11 mouse cellular contexts compared by ENCODE assay signal in genomic region chr10:40649634-40650033, GRCm38 (mm10). TPM values are rescaled to one million over a fixed set of nuclear protein-coding genes. Genes with fewer than 3 reads are reported as not detected.
A peak's percentile ranks its signal among the peaks of the same experiment; 100 is the strongest.
DNase-seq lines count a peak whose midpoint lies in the region; ATAC-seq and TF ChIP-seq lines count a peak whose summit lies in the region.
"Had no signal": no experiment of that assay in that cellular context is flagged by ENCODE, and none has a peak within 500 bp of the region (broad histone marks: within the 10 kb centered on the region; RNA-seq: fewer than 3 reads in every experiment).

No protein-coding gene starts in this region.

- no peaks in the 10 kb centered on the region for H3K9me3 ChIP-seq in limb, embryonic 14.5 days (ENCODE audit: control insufficient read depth, low read length)
- 0 out of 2 replicates have a peak, but pooled peaks cover 3% of the 10 kb centered on the region for H3K9me3 ChIP-seq in limb, embryonic 10.5 days (replicated peaks)

- no peak for ATAC-seq in limb, embryonic 14.5 days (ENCODE audit: low FRiP score, low read depth)

- WGBS in limb, embryonic 14.5 days: 15% methylated on average over 4 of the region's 4 CpGs
- 34% methylated on average over 4 of the region's 4 CpGs for WGBS in limb, embryonic 10.5 days

- TF ChIP-seq POLR2A in limb, embryonic 14.5 days (IDR thresholded peaks at IDR 0.05; ENCODE audit: borderline replicate concordance, extremely low read depth, insufficient read depth, insufficient read length): no peak

- no peaks in the 10 kb centered on the region for H3K27me3 ChIP-seq in limb, embryonic 14.5 days (ENCODE audit: control insufficient read depth, insufficient read depth, low read length)
- H3K27me3 ChIP-seq in limb, embryonic 10.5 days (ENCODE audit: low read depth, poor library complexity, severe bottlenecking): peaks cover 5% of the 10 kb centered on the region; the same call in 1 of the 2 replicates

- no peaks in the 10 kb centered on the region for H3K4me1 ChIP-seq in limb, embryonic 14.5 days (ENCODE audit: control insufficient read depth, insufficient read depth, low read length)
- H3K4me1 ChIP-seq in limb, embryonic 10.5 days: peaks cover 10% of the 10 kb centered on the region

- no peaks in the 10 kb centered on the region for H3K36me3 ChIP-seq in limb, embryonic 14.5 days (ENCODE audit: control insufficient read depth, insufficient read depth, low read length)
- H3K36me3 ChIP-seq in limb, embryonic 10.5 days: no peaks in the 10 kb centered on the region
- H3K36me3 ChIP-seq: midbrain, embryonic 10.5 days had no signal

- H3K9ac ChIP-seq in limb, embryonic 14.5 days (ENCODE audit: low read depth, low read length, severe bottlenecking): no peak overlapping the region

- no peak overlapping the region for H3K27ac ChIP-seq in limb, embryonic 14.5 days (replicated peaks; ENCODE audit: low read depth, low read length)
- H3K27ac ChIP-seq in limb, embryonic 10.5 days: no peak overlapping the region
- H3K27ac ChIP-seq: midbrain, embryonic 10.5 days had no signal

- H3K4me2 ChIP-seq in limb, embryonic 14.5 days (replicated peaks; ENCODE audit: low read depth, low read length, severe bottlenecking): no peak overlapping the region

- peak; percentile 57 for DNase-seq in cerebellum, adult 9-10 months
- no peak for DNase-seq in cerebellum, postnatal 4 days (ENCODE audit: low spot score in 2 of 2)
- peak; percentile 29 for DNase-seq in limb, embryonic 14.5 days (ENCODE audit: low spot score)
- DNase-seq in limb, embryonic 10.5 days (ENCODE audit: low spot score): no peak
- DNase-seq in ZHBTc4 (ENCODE audit: low read depth, low spot score): peak; percentile 28
- DNase-seq in naive thymus-derived CD4-positive, alpha-beta T cell, adult 2 months (ENCODE audit: low read depth): peak; percentile 9
- no peak for DNase-seq in spleen, postnatal 36 days (ENCODE audit: low spot score in 2 of 2)
- no peak for DNase-seq in cerebellum, adult 8-10 months
- DNase-seq: adrenal gland, adult 8-10 months had no signal

- H3K4me3 ChIP-seq in limb, embryonic 14.5 days (replicated peaks; ENCODE audit: low read length): no peak overlapping the region
- no peak overlapping the region for H3K4me3 ChIP-seq in limb, embryonic 10.5 days
- H3K4me3 ChIP-seq: midbrain, embryonic 10.5 days had no signal

RNA-seq across cellular contexts. Expression of gene Ddo, which starts 19.8 kb away (rescaled TPM):
- 0.06 and 0.13 TPM in 2 replicates for polyA plus RNA-seq in limb, embryonic 14.5 days (2012; rRNA removed)
- 0.14 and 0.28 TPM in 2 replicates for polyA plus RNA-seq in limb, embryonic 14.5 days (2014; fragmentation: Nextera tagmentation; extraction: Ambion mirVana)
- polyA plus RNA-seq in limb, embryonic 10.5 days (2016; fragmentation: Nextera tagmentation; extraction: Ambion mirVana): 0.08 and 0.34 TPM in 2 replicates
- polyA plus RNA-seq: C2C12 had no signal

RNA-seq across cellular contexts. Expression of gene Mettl24, which starts 33.4 kb away (rescaled TPM):
- 1.4 and 1.7 TPM in 2 replicates for polyA plus RNA-seq in limb, embryonic 14.5 days (2012; rRNA removed)
- 1.8 and 2.5 TPM in 2 replicates for polyA plus RNA-seq in limb, embryonic 14.5 days (2014; fragmentation: Nextera tagmentation; extraction: Ambion mirVana)
- 1.6 and 1.8 TPM in 2 replicates for polyA plus RNA-seq in limb, embryonic 10.5 days (2016; fragmentation: Nextera tagmentation; extraction: Ambion mirVana)

Comparison
In these comparisons a context has a peak if more than half of its experiments do, and no peak if none do; other contexts are left out.
1. DNase-seq: peak in cerebellum, adult 9-10 months (single experiment), limb, embryonic 14.5 days (single experiment), ZHBTc4 (single experiment) and naive thymus-derived CD4-positive, alpha-beta T cell, adult 2 months (single experiment); none in cerebellum, postnatal 4 days (0 of 2), limb, embryonic 10.5 days (single experiment), spleen, postnatal 36 days (0 of 2) and cerebellum, adult 8-10 months (single experiment).